Mouse (Mus musculus): Measurements from ENCODE around the gene Prpf4b.
A peak's percentile ranks its signal among the peaks of the same experiment; 100 is the strongest.
"Not testable (repeated sequence)": the region's sequence is repeated elsewhere in the genome, so short reads cannot be mapped to it uniquely, and the experiment has no call there.

Gene Prpf4b

DNA sequence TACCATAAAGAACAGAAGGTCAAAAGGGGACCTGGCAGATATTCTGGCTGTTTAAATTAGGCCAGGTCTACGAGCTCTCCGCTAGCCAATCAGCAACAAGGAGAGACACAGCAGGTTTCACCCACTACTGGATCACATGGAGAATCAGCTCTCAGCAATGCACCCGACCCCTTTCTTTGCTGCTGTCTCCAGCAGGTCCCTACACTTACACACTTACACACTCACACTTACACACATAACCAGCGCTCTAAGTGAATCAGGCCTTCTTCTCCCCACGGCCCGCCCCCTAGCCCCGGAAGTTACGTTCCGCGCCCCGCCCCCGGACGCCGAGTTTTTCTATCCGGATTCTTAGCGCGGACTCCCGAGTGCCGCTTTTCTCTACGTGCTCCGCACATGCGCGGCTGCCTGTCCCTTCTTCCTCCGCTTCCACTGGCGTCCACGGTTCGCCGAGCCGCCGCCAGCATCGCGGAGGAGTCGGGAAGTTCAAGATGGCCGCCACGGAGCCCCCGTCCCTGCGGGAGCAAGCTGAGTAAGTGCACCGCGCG lies at the start of gene Prpf4b:
TSS of gene Prpf4b (plus strand) at position 137 of the 545 bp plus-strand sequence.
- peak; percentile 93 for DNase-seq (ENCODE audit: low spot score)

- no peak for DNase-seq (ENCODE audit: low spot score)
Measured at GRCm38 (mm10) chr13:34826760-34827690, 48.1 kb upstream of the Prpf4b start.

- no peak for DNase-seq (ENCODE audit: low spot score)
Measured at GRCm38 (mm10) chr13:34827988-34828882, 46.9 kb upstream of the Prpf4b start.

DNA sequence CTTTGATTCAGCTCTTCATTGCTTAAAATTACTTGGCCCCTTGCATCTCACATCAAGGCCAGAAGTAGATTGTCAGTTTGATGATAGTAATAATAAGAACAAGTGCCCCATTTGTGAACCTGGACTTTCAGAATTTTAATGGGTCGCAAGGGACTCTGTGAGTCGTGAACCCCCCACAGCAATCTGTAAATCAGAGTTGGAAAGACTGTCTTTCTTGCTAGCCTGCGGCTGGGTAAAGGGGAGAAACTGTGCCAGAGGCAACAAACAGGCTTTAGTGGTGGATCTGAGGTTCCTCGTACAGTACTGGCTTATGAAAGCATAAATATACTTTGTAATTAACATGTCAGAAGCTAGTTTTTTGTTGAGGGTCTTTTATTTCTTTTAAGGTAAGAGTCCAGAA lies 32.3 kb upstream of the Prpf4b start:
- DNase-seq (ENCODE audit: low spot score) = no peak

GRCm38 (mm10) chr13:34850759-34851158 lies 24.3 kb upstream of the Prpf4b start:
- DNase-seq (ENCODE audit: low spot score) = no peak

- no peak for DNase-seq (ENCODE audit: low spot score)
Measured at GRCm38 (mm10) chr13:34851191-34851784, 23.8 kb upstream of the Prpf4b start.

GRCm38 (mm10) chr13:34857526-34857925 lies 17.6 kb upstream of the Prpf4b start:
- DNase-seq (ENCODE audit: low spot score) = no peak

- peak; percentile 29 for DNase-seq (ENCODE audit: low spot score)
Measured at GRCm38 (mm10) chr13:34859406-34859805, 15.7 kb upstream of the Prpf4b start.

- not testable (repeated sequence) for DNase-seq (ENCODE audit: low spot score)
Measured at GRCm38 (mm10) chr13:34861166-34861565, 13.9 kb upstream of the Prpf4b start.

GRCm38 (mm10) chr13:34864420-34865169 lies 10.5 kb upstream of the Prpf4b start:
- peak; percentile 64 for DNase-seq (ENCODE audit: low spot score)

- DNase-seq (ENCODE audit: low spot score) = peak; percentile 95
Measured at GRCm38 (mm10) chr13:34873801-34874681, 1.1 kb upstream of the Prpf4b start.

DNA sequence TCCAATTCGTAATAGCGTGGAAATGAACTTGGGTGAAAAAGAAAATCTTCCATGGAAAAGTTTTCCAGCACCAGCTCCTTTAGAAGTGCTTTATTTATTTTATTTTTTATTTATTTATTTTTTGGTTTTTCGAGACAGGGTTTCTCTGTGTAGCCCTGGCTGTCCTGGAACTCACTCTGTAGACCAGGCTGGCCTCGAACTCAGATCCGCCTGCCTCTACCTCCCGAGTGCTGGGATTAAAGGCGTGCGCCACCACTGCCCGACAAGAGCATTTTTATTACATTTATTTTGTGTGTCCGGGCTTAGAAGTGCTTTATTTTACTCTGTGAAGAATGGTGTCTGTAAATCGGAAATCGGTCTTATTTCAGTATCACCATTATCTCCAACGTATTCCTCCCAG lies 366 bp upstream of the Prpf4b start:
- peak; percentile 32 for DNase-seq (ENCODE audit: low spot score)

GRCm38 (mm10) chr13:34875741-34876445 lies 791 bp downstream of the Prpf4b start:
- peak; percentile 57 for DNase-seq (ENCODE audit: low spot score)

- DNase-seq (ENCODE audit: low spot score) = no peak
Measured at GRCm38 (mm10) chr13:34876481-34876880, 1.4 kb downstream of the Prpf4b start.

DNA sequence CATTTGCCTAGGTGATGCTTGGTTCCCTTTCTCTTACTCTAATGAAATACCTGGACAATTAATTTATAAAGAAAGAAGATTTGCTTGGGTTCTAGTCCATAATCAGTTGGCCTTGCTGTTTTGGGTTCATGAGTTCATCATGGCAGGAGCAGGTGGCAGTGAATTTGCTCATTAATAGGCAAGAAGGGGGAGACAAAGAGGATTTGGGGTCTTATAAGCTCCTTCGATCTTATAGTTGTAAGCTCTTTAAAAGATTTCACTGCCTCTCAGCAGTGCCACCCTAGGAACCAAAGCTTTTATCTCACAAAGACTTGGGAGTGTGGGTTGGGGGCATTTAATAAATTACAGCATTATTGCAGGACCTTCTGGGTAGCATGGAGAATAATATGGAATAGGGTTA lies 17.8 kb downstream of the Prpf4b start:
- no peak for DNase-seq (ENCODE audit: low spot score)

DNA sequence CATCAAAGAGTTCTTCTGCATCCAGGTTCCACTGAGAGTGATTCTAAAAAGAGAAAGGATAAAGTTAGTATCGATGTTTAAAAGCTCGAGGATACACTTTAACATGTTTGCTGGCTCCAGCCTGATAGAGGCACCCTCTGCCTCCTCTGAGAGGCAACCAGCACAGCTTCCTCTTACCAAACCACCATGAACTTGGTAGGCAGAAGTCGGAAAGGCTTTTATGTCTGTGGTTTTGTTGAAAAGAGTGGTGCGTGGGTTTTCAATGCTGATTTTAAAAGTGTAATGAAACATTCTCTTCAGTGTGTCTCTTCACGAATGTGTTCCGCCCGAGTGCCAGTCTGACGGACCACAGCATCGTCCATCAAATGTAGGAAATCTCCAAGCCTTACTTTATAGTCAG lies 39.5 kb downstream of the Prpf4b start:
- DNase-seq (ENCODE audit: low spot score) = no peak

DNA sequence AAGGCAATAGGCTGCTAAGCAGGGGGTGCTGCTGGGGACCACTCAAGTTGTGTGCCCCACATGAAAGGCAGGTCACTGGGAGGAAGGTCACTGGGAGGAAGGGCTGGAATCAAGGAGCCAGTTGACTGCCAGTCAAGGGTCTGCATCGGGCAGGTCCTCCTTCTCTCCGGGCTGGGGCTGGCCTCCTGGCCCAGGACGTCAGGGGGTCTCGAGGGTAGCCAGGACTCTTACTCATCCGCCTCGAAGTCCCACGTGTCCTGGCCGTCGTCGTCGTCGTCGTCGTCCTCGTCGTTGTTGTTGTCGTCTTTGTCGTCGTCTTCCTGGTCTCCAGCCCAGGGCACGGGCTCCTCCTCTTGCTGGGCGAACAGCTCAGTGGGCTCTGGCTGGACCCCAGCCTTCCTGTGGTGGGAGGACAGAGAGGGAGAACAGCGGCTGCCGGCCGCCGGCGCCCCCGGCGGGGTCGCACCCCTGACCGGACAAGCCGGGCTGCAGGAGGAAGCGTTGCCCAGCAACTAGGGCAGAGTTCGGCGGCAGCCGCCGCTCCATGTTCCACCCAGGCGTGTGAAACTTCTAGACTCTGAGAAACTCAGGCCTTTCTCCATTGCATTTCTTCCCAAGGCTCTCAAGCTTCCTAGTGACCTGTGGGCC lies 41.5 kb downstream of the Prpf4b start:
- no peak for DNase-seq (ENCODE audit: low spot score)

DNA sequence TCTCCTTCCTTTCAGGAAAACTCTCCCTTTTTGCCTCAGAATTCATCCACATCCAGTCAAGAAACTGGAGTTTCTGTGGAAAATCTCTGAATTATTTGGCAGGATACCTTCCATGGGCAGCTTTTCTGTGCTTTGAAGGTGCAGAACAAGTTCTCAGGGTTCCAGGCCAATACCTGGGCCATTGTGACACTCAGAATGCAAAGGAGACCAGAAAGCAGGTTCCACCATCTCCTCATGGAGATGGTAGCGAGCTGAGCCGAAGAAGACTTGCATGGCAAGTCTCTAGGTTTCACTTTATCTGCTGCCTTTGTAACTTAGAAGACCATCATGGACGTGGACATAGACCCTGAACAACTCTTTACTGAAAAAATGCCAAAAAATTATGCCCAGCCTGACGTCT lies 49.1 kb downstream of the Prpf4b start, which contains the start of the genes Fam217a and 4933417A18Rik:
TSS of gene Fam217a (minus strand) at position 101 of the 400 bp plus-strand sequence.
TSS of gene 4933417A18Rik (plus strand) at position 200 of the 400 bp plus-strand sequence.
- no peak for DNase-seq (ENCODE audit: low spot score)

Measured in layer of hippocampus, adult 11-12 months (tissue).